20 mouse cellular contexts compared by ENCODE assay signal in genomic region chr6:96745906-96746305, GRCm38 (mm10).
DNase-seq lines count a peak whose midpoint lies in the region; ATAC-seq and TF ChIP-seq lines count a peak whose summit lies in the region.
"Had no signal": no experiment of that assay in that cellular context is flagged by ENCODE, and none has a peak within 500 bp of the region (broad histone marks: within the 10 kb centered on the region; RNA-seq: fewer than 3 reads in every experiment).

No protein-coding gene starts in this region.

- WGBS in midbrain, postnatal 0 days, result 81% methylated on average over 1 of the region's 1 CpGs
- WGBS in midbrain, embryonic 15.5 days, result 67% methylated on average over 1 of the region's 1 CpGs

- H3K36me3 ChIP-seq in midbrain, postnatal 0 days (ENCODE audit: insufficient read depth, low read length), result no peaks in the 10 kb centered on the region
- no peaks in the 10 kb centered on the region for H3K36me3 ChIP-seq in midbrain, embryonic 15.5 days (replicated peaks)
- H3K36me3 ChIP-seq: embryonic facial prominence, embryonic 13.5 days; embryonic facial prominence, embryonic 15.5 days; forebrain, embryonic 10.5 days; forebrain, embryonic 12.5 days had no signal

- H3K9me3 ChIP-seq in midbrain, postnatal 0 days (ENCODE audit: low read length), result no peaks in the 10 kb centered on the region
- H3K9me3 ChIP-seq in midbrain, embryonic 15.5 days, result no peaks in the 10 kb centered on the region
- H3K9me3 ChIP-seq: embryonic facial prominence, embryonic 13.5 days; embryonic facial prominence, embryonic 15.5 days; forebrain, embryonic 10.5 days had no signal

- intact Hi-C loops in left cerebral cortex, postnatal 4 days (cut with DNase I), result no loop called here
- intact Hi-C loops in left cerebral cortex, postnatal 10 days (cut with DNase I), result no loop called here

- DNase-seq in cerebellum, postnatal 14 days, result peak; percentile 41 to 53
- DNase-seq in cerebellum, adult 9-10 months, result no peak
- peak; percentile 13 for DNase-seq in left cerebral cortex, postnatal 4 days
- no peak for DNase-seq in left cerebral cortex, postnatal 10 days (ENCODE audit: extremely low spot score in 1 of 2, low spot score in 2 of 2)
- peak; percentile 42 for DNase-seq in midbrain, postnatal 0 days (ENCODE audit: low spot score)
- DNase-seq: adrenal gland, adult 2 months; adrenal gland, postnatal 10 days; adrenal gland, postnatal 25 days; cerebellum, adult 11 months; cerebellum, adult 18-20 months; cerebellum, adult 8-10 months; embryo, embryonic 11 days had no signal

- H3K4me3 ChIP-seq in midbrain, postnatal 0 days (ENCODE audit: low read depth, low read length), result no peak overlapping the region
- H3K4me3 ChIP-seq in midbrain, embryonic 15.5 days, result no peak overlapping the region
- H3K4me3 ChIP-seq: embryonic facial prominence, embryonic 13.5 days; embryonic facial prominence, embryonic 15.5 days; erythroblast, embryonic 14.5 days; forebrain, embryonic 10.5 days; forebrain, embryonic 12.5 days had no signal

- no peak overlapping the region for H3K9ac ChIP-seq in midbrain, postnatal 0 days (replicated peaks; ENCODE audit: low read length, poor library complexity, severe bottlenecking)
- H3K9ac ChIP-seq in midbrain, embryonic 15.5 days, result no peak overlapping the region
- H3K9ac ChIP-seq: embryonic facial prominence, embryonic 13.5 days; embryonic facial prominence, embryonic 15.5 days; forebrain, embryonic 12.5 days had no signal

- TF ChIP-seq CTCF in midbrain, postnatal 0 days (IDR thresholded peaks at IDR 0.05), result no peak

- no peak overlapping the region for H3K27ac ChIP-seq in midbrain, postnatal 0 days (ENCODE audit: low read depth, low read length)
- H3K27ac ChIP-seq in midbrain, embryonic 15.5 days, result no peak overlapping the region
- H3K27ac ChIP-seq: embryonic facial prominence, embryonic 13.5 days; embryonic facial prominence, embryonic 15.5 days; forebrain, embryonic 10.5 days; forebrain, embryonic 12.5 days had no signal

- ATAC-seq in midbrain, postnatal 0 days (ENCODE audit: low FRiP score), result no peak
- no peak for ATAC-seq in midbrain, embryonic 15.5 days (replicated peaks)
- ATAC-seq: forebrain, embryonic 14.5 days; forebrain, embryonic 16.5 days had no signal

- no peaks in the 10 kb centered on the region for H3K27me3 ChIP-seq in midbrain, postnatal 0 days (ENCODE audit: insufficient read depth, low read length)
- H3K27me3 ChIP-seq in midbrain, embryonic 15.5 days (replicated peaks), result no peaks in the 10 kb centered on the region
- H3K27me3 ChIP-seq: embryonic facial prominence, embryonic 13.5 days; embryonic facial prominence, embryonic 15.5 days; forebrain, embryonic 12.5 days had no signal

- H3K4me2 ChIP-seq in midbrain, postnatal 0 days (ENCODE audit: low read depth, low read length, poor library complexity, severe bottlenecking), result no peak overlapping the region
- no peak overlapping the region for H3K4me2 ChIP-seq in midbrain, embryonic 15.5 days
- H3K4me2 ChIP-seq: embryonic facial prominence, embryonic 13.5 days; embryonic facial prominence, embryonic 15.5 days; forebrain, embryonic 12.5 days had no signal

- no peaks in the 10 kb centered on the region for H3K4me1 ChIP-seq in midbrain, postnatal 0 days (ENCODE audit: insufficient read depth, low read length)
- H3K4me1 ChIP-seq in midbrain, embryonic 15.5 days, result no peaks in the 10 kb centered on the region
- H3K4me1 ChIP-seq: embryonic facial prominence, embryonic 13.5 days; embryonic facial prominence, embryonic 15.5 days; forebrain, embryonic 10.5 days; forebrain, embryonic 12.5 days had no signal

Comparison
In these comparisons a context has a peak if more than half of its experiments do, and no peak if none do; other contexts are left out.
1. DNase-seq: peak in cerebellum, postnatal 14 days (2 of 2), left cerebral cortex, postnatal 4 days (single experiment) and midbrain, postnatal 0 days (single experiment); none in cerebellum, adult 9-10 months (single experiment) and left cerebral cortex, postnatal 10 days (0 of 2).